Mouse (Mus musculus): ENCODE measurements at regions not wholly inside any gene's neighbourhood (a gene's known extent, or its start where the extent isn't known, plus 50 kb on each side); places are given as distances from the start of the nearest gene placed in this dataset.
A peak's percentile ranks its signal among the peaks of the same experiment; 100 is the strongest.

DNA sequence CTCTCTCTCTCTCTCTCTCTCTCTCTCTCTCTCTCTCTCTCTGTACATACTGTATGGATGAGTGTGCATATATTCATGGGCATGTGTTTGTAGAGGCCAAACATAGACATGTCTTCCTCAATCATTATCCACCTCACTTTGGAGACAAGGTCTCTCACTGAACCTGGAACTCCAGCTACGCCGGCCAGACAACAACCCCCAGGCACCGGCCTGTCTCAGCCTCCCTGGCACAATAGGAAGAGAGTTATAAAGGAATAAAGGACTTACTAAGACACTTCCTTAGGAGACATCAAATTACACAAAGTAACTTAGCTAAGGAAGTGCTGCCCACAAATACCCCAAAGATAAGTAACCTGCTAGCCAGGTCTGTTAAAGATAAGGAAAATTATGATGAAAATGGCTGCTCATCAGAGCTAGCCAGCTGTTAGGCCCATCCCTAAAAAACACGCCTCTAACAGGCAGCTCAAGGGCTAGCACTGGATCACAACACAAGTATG, 110.0 kb downstream of the Qrsl1 start:
- no peak for DNase-seq (ENCODE audit: low spot score)

DNA sequence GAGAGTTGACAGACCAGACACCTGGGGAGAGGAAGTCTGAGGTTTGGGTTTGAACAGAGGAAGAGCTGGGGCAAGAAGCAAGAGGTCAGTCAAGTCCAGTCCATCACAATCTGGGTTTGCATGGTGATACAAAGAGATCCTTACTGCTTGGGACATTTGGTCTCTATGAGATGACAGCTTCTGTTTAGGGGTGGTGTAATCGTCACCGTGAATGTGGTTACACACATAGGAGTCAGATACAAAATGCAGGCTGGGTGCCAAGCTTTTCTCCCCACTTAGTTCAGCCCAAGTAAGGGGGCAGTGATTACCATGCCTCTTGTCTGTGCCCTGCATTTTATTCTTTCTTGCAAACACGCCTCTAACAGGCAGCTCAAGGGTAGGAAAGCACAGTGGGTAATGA, 108.9 kb downstream of the Qrsl1 start:
- DNase-seq (ENCODE audit: low spot score), result no peak

DNA sequence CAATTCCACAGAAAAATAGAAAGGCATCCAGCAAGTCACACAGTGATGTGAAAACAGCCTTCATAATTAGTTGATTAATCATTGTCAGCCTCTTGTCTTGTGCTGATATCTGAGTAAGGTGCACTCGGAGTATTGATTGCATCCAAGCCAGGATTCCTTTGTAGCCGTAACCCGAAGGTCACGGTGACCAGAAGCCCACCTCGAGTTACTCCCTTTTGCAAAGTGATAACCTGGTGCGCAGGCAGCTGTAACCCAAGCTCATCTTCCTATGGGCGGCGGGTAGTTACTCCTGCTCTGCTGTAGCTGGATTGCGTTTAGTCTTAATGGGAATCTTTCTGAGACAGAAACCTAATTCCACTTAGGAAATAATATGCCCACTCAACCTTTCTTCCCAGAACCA, 107.0 kb downstream of the Qrsl1 start:
- DNase-seq (ENCODE audit: low spot score), result no peak

DNA sequence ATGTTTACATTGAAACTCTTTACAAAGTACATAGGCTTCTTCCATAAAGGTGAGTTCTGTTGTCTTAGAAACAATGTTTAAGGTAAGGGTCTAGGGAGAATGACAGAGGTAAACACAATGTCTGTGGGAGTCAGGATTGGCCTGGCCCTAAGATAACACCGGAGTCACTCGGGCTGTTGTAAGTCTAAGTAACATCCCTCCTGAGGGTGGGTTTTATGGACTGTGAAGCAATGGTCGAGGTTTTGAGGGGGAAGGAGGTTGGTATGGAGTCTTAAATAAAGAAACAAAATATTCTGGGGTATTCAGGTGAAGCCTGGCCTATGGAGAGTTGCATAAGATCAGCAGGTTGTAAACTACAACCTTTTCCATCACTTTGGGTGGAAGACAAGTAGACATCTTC, 101.5 kb downstream of the Qrsl1 start:
- no peak for DNase-seq (ENCODE audit: low spot score)

DNA sequence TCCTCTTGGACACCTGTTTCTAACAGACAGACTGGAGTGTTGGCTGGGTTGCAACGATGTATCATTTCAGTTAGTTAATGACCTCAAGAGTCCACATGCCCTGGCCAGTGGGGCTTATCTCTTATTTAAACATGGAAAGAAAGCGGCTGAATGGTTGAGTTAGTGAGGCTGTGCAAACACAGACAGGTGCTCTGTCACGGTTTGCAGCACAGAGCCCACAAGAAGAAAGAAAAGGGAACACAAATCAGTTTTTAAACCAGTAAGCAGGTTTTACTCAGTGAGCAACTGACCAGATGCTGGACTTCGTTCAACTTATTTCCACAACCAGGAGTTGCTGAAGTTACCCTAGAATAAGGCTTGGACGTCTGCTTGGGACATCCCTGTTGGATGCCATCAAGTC, 86.3 kb downstream of the Qrsl1 start:
- peak; percentile 56 for DNase-seq (ENCODE audit: low spot score)

DNA sequence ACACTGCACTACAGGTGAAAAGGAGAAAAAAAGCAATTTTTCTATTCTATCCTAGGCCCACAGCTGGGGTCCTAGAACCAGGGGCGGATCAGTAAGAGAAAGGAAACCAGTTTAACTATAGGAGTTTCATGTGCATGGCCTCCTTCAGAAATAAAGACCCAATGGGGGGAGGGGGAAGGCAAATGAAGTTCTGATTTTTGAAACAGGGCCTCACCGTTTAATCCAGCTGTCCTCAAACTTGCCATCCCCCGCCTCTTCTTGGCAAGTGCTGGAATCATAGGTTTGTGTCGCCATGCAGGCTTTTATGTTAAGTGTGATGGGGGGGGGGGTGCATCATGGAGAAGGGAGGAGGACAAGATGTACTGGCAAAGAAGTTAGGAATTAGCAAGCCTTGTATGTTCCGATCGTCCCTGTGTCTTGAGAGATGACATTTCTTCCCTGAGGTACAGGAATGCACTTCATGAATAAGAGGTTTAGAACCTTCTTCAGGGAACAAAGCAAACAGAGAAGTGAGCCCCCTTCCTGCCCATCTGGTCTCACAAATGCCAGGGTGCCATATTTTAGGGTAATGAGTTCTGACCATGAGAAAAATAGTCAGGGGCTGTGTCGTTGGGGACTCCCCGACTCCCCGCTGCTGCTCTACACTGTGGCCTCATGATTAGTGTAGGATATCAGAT, 83.9 kb downstream of the Qrsl1 start:
- no peak for DNase-seq (ENCODE audit: low spot score)

DNA sequence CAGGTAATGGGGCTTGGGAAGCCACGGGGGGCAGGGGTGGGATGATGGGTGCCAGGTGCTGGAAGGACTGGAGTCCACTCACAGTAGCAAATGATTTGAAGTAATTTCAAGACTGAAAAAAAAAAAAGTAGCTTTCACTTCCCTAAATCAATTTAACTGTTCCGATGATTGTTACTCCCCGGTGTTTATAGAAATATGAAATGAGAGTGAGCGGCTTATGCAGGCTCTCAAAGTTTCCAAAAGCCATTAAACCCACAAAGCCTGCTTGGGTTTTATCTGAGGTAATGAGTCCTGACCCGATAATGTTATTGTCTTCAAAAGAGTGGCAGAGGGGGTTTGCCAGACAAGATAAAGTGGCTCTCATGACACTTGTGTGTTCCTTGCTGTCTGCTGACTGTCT, 82.9 kb downstream of the Qrsl1 start:
- no peak for DNase-seq (ENCODE audit: low spot score)

DNA sequence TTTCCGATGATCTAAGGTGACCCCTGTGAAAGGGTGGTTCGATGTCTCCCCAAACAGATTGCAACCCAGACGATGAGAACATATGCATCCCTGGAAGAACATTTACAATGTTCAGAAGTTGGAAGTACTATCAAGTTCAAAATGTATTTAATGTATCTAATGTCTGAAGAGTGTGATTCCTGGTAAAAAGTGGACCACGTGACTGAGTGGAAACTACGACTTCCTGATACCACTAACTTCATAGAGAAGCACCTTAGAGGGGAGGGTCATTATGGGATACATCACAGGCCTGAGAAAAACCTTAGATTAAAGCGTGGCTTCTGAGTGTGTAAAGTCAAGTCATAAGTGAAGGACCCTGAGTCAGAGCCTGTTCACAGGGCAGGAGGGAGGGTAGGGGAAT, 82.1 kb downstream of the Qrsl1 start:
- no peak for DNase-seq (ENCODE audit: low spot score)

DNA sequence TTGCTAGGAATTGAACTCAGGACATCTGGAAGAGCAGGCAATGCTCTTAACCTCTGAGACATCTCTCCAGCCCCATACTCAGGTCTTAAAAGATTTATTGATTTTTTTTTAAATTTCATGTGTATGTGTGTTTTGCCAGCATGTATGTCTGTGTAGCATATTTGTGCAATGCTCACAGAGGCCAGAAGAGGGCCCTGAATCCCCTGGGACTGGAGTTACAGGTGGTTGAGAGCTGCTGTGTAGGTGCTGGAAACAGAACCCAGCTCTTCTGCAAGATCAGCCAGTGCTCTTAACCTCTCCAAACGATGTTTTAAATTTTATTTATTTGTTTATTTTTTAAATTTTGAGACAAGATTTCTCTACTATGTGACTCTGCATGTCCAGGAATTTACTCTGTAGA, 78.9 kb downstream of the Qrsl1 start:
- no peak for DNase-seq (ENCODE audit: low spot score)

DNA sequence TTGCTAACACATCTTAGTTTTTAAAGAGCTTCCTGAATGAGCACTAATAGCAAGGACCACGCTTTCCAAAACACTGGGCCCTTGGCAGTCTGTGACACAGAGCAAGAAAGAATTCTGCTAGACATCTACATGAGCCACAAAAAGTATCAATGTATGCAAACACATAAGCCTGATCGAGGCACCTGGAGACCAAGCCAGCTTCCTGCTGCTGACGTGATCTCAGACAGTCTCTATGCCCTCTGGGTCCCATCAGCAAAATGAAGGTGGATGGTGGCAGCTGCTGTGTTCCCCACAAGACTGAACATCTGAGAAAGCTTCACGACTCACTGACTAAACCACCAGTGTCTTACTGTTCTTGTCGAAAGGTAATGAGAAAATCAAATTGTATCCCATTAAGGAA, 77.5 kb downstream of the Qrsl1 start:
- no peak for DNase-seq (ENCODE audit: low spot score)
